Mouse (Mus musculus): ENCODE measurements around the gene Catspere2. TPM values are rescaled to one million over a fixed set of nuclear protein-coding genes. Genes with fewer than 3 reads are reported as not detected.
"Not testable (repeated sequence)": the region's sequence is repeated elsewhere in the genome, so short reads cannot be mapped to it uniquely, and the experiment has no call there.

Gene Catspere2
- polyA plus RNA-seq, 1 experiment from 2014 or later = 0.22 TPM

GRCm38 (mm10) chr1:178205701-178206325 lies 222.6 kb downstream of the Catspere2 start:
- Histone ChIP-seq H3K4me1 (ENCODE audit: control insufficient read depth, insufficient read depth, low read length) (no peaks in the 10 kb centered on the region), H3K36me3 (ENCODE audit: control insufficient read depth, insufficient read depth, low read length) (no peaks in the 10 kb centered on the region), H3K9me3 (ENCODE audit: control insufficient read depth, low read length) (0 out of 2 replicates have a peak, but pooled peaks cover 3% of the 10 kb centered on the region), H3K4me3 (ENCODE audit: low read length) (no peak overlapping the region), H3K27me3 (ENCODE audit: control insufficient read depth, insufficient read depth, low read length) (no peaks in the 10 kb centered on the region), H3K27ac (ENCODE audit: low read depth, low read length) (no peak overlapping the region), H3K9ac (ENCODE audit: low read depth, low read length) (no peak overlapping the region), H3K4me2 (replicated peaks; ENCODE audit: low read depth, low read length) (no peak overlapping the region)
- WGBS = 85% methylated on average over 10 of the region's 10 CpGs
- no peak for ATAC-seq (ENCODE audit: low FRiP score, low TSS enrichment)

- not testable (repeated sequence) for H3K4me2 ChIP-seq (replicated peaks; ENCODE audit: low read depth, low read length); H3K27me3 ChIP-seq (ENCODE audit: control insufficient read depth, insufficient read depth, low read length); ATAC-seq (ENCODE audit: low FRiP score, low TSS enrichment); H3K4me1 ChIP-seq (ENCODE audit: control insufficient read depth, insufficient read depth, low read length); H3K36me3 ChIP-seq (ENCODE audit: control insufficient read depth, insufficient read depth, low read length); H3K9ac ChIP-seq (ENCODE audit: low read depth, low read length); H3K4me3 ChIP-seq (ENCODE audit: low read length); H3K27ac ChIP-seq (ENCODE audit: low read depth, low read length); H3K9me3 ChIP-seq (ENCODE audit: control insufficient read depth, low read length)
- 86% methylated on average over 4 of the region's 4 CpGs for WGBS
These were observed 224.6 kb downstream of the Catspere2 start for GRCm38 (mm10) chr1:178207856-178208255.

GRCm38 (mm10) chr1:178209966-178210365 lies 226.7 kb downstream of the Catspere2 start:
- no peak overlapping the region for H3K9ac ChIP-seq (ENCODE audit: low read depth, low read length)
- H3K4me1 ChIP-seq (ENCODE audit: control insufficient read depth, insufficient read depth, low read length) = no peaks in the 10 kb centered on the region
- H3K9me3 ChIP-seq (ENCODE audit: control insufficient read depth, low read length) = no peaks in the 10 kb centered on the region
- H3K27me3 ChIP-seq (ENCODE audit: control insufficient read depth, insufficient read depth, low read length) = no peaks in the 10 kb centered on the region
- no peak for ATAC-seq (ENCODE audit: low FRiP score, low TSS enrichment)
- H3K4me2 ChIP-seq (replicated peaks; ENCODE audit: low read depth, low read length) = no peak overlapping the region
- H3K4me3 ChIP-seq (ENCODE audit: low read length) = no peak overlapping the region
- H3K27ac ChIP-seq (ENCODE audit: low read depth, low read length) = no peak overlapping the region
- no peaks in the 10 kb centered on the region for H3K36me3 ChIP-seq (ENCODE audit: control insufficient read depth, insufficient read depth, low read length)

- H3K9ac ChIP-seq (ENCODE audit: low read depth, low read length) = no peak overlapping the region
- H3K27me3 ChIP-seq (ENCODE audit: control insufficient read depth, insufficient read depth, low read length) = no peaks in the 10 kb centered on the region
- no peaks in the 10 kb centered on the region for H3K4me1 ChIP-seq (ENCODE audit: control insufficient read depth, insufficient read depth, low read length)
- no peak overlapping the region for H3K27ac ChIP-seq (ENCODE audit: low read depth, low read length)
- H3K9me3 ChIP-seq (ENCODE audit: control insufficient read depth, low read length) = no peaks in the 10 kb centered on the region
- no peak overlapping the region for H3K4me3 ChIP-seq (ENCODE audit: low read length)
- no peak overlapping the region for H3K4me2 ChIP-seq (replicated peaks; ENCODE audit: low read depth, low read length)
- H3K36me3 ChIP-seq (ENCODE audit: control insufficient read depth, insufficient read depth, low read length) = no peaks in the 10 kb centered on the region
- no peak for ATAC-seq (ENCODE audit: low FRiP score, low TSS enrichment)
These were observed 233.9 kb downstream of the Catspere2 start for GRCm38 (mm10) chr1:178217157-178217556.

- Histone ChIP-seq H3K4me2 (replicated peaks; ENCODE audit: low read depth, low read length) (no peak overlapping the region), H3K9ac (ENCODE audit: low read depth, low read length) (no peak overlapping the region), H3K36me3 (ENCODE audit: control insufficient read depth, insufficient read depth, low read length) (no peaks in the 10 kb centered on the region), H3K27me3 (ENCODE audit: control insufficient read depth, insufficient read depth, low read length) (no peaks in the 10 kb centered on the region), H3K27ac (ENCODE audit: low read depth, low read length) (no peak overlapping the region), H3K4me3 (ENCODE audit: low read length) (no peak overlapping the region), H3K4me1 (ENCODE audit: control insufficient read depth, insufficient read depth, low read length) (no peaks in the 10 kb centered on the region), H3K9me3 (ENCODE audit: control insufficient read depth, low read length) (no peaks in the 10 kb centered on the region)
- no peak for ATAC-seq (ENCODE audit: low FRiP score, low TSS enrichment)
These were observed 235.1 kb downstream of the Catspere2 start for GRCm38 (mm10) chr1:178218305-178218704.

GRCm38 (mm10) chr1:178219166-178220077 lies 236.2 kb downstream of the Catspere2 start:
- Histone ChIP-seq H3K4me2 (replicated peaks; ENCODE audit: low read depth, low read length) (no peak overlapping the region), H3K27ac (ENCODE audit: low read depth, low read length) (no peak overlapping the region), H3K4me3 (ENCODE audit: low read length) (no peak overlapping the region), H3K9me3 (ENCODE audit: control insufficient read depth, low read length) (peaks cover 8% of the 10 kb centered on the region; the same call in 1 of the 2 replicates), H3K9ac (ENCODE audit: low read depth, low read length) (no peak overlapping the region), H3K27me3 (ENCODE audit: control insufficient read depth, insufficient read depth, low read length) (no peaks in the 10 kb centered on the region), H3K4me1 (ENCODE audit: control insufficient read depth, insufficient read depth, low read length) (no peaks in the 10 kb centered on the region), H3K36me3 (ENCODE audit: control insufficient read depth, insufficient read depth, low read length) (no peaks in the 10 kb centered on the region)
- 86% methylated on average over 5 of the region's 5 CpGs for WGBS
- ATAC-seq (ENCODE audit: low FRiP score, low TSS enrichment) = no peak

Other genes with a start within 250 kb of the Catspere2 start
- 51.3 and 65.8 TPM in 2 replicates for gene Adss, start 186.9 kb upstream of the Catspere2 start, polyA plus RNA-seq (2014; fragmentation: Nextera tagmentation; extraction: Ambion mirVana)
- 27.7 and 35.1 TPM in 2 replicates for gene Desi2, start 204.0 kb downstream of the Catspere2 start, polyA plus RNA-seq (2014; fragmentation: Nextera tagmentation; extraction: Ambion mirVana)